Mouse (Mus musculus) forebrain, embryonic 12.5 days (tissue): Measurements from ENCODE around the gene Hace1. TPM values are rescaled to one million over a fixed set of nuclear protein-coding genes. Genes with fewer than 3 reads are reported as not detected.
"Not testable (repeated sequence)": the region's sequence is repeated elsewhere in the genome, so short reads cannot be mapped to it uniquely, and the experiment has no call there.

Experiments used
- ATAC-seq: fragments of 200-750 bp; cut with Nextera tagmentation; 2 replicates; pipeline ENCODE4 v1.8.0; 2017; ENCODE audit warnings: moderate TSS enrichment; ENCODE audit not compliant: low FRiP score
- H3K27ac ChIP-seq: fragments of 300-500 bp; sonication (generic); 2 replicates; pipeline ENCODE4 v1.5.1; 2016; ENCODE audit warnings: mild to moderate bottlenecking
- H3K27me3 ChIP-seq: fragments of 300-500 bp; sonication (generic); 2 replicates; pipeline ENCODE4 v1.6.1; 2016; ENCODE audit warnings: mild to moderate bottlenecking
- H3K36me3 ChIP-seq: fragments of 300-500 bp; sonication (generic); replicated peaks from 2 replicates; pipeline ENCODE4 v1.6.1; 2016; ENCODE audit warnings: mild to moderate bottlenecking
- H3K4me1 ChIP-seq: fragments of 300-500 bp; sonication (generic); 2 replicates; pipeline ENCODE4 v1.6.1; 2016
- H3K4me2 ChIP-seq: fragments of 300-500 bp; sonication (generic); 2 replicates; pipeline ENCODE4 v1.6.1; 2016; ENCODE audit warnings: mild to moderate bottlenecking, moderate library complexity
- H3K4me3 ChIP-seq: fragments of 300-500 bp; sonication (generic); replicated peaks from 2 replicates; pipeline ENCODE4 v1.5.1; 2016; ENCODE audit warnings: mild to moderate bottlenecking
- H3K9ac ChIP-seq: fragments of 300-500 bp; sonication (generic); 2 replicates; pipeline ENCODE4 v1.6.1; 2016; ENCODE audit warnings: mild to moderate bottlenecking
- H3K9me3 ChIP-seq: fragments of 300-500 bp; sonication (generic); 2 replicates; pipeline ENCODE4 v1.6.1; 2016
- WGBS: fragments of 180-500 bp; shearing (Covaris S2); methylation state at CpG from one replicate; pipeline ENCODE4 v1.1.7; 2016; 5-methylcytosine and 5-hydroxymethylcytosine counted together
- polyA plus RNA-seq: library from polyadenylated mRNA; unstranded; fragments of >200 nt; fragmentation: Nextera tagmentation; extraction: Ambion mirVana; gene quantifications from 2 replicates; pipeline ENCODE4 v1.2.1, GENCODE M21; 2016

Hace1 gene
- polyA plus RNA-seq: 22.7 and 24.8 TPM in 2 replicates

GRCm38 (mm10) chr10:45577731-45578297 is at the start of gene Hace1:
Gene Hace1 (plus strand): TSS chr10:45577829.
- Histone ChIP-seq H3K4me3 (peak within 1 kb of the TSS; percentile 86), H3K27me3 (no peaks in the 10 kb centered on the region), H3K9ac (peak within 1 kb of the TSS; percentile 86), H3K36me3 (no peaks in the 10 kb centered on the region), H3K4me1 (peaks cover 3% of the 10 kb centered on the region; the same call in 1 of the 2 replicates), H3K27ac (peak within 1 kb of the TSS; percentile 98), H3K4me2 (peak within 1 kb of the TSS; percentile 67), H3K9me3 (no peaks in the 10 kb centered on the region)
- ATAC-seq: peak; percentile 97
- under 1% methylated on average over 49 of the region's 79 CpGs for WGBS

GRCm38 (mm10) chr10:45537334-45537733 is 40.3 kb upstream of the Hace1 start:
- not testable (repeated sequence) for ATAC-seq, H3K27me3 ChIP-seq, H3K4me1 ChIP-seq, H3K4me3 ChIP-seq, H3K27ac ChIP-seq, H3K9ac ChIP-seq, H3K4me2 ChIP-seq, H3K9me3 ChIP-seq, H3K36me3 ChIP-seq
- WGBS: 97% methylated on average over 16 of the region's 16 CpGs

GRCm38 (mm10) chr10:45542726-45543125 is 34.9 kb upstream of the Hace1 start:
- no peaks in the 10 kb centered on the region for H3K27me3 ChIP-seq

DNA sequence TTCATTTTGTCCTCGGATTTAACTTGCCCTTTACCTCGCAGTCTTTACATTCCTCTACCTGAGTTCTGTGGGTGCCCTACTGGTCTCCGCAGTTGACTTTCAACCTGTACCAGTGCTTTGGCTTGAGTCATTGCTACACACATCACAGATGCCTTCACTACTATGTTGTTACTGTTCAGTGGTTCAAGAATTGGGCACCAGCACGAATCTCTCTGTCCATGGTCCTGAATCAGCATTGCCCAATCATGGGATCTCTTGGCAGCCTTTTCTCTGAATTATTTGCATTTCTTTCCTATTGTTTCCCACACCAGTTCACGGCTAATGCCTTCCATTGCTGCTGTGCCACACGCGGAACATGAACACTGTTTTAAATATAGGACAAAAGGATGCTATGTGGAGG is 30.8 kb upstream of the Hace1 start:
- no peak overlapping the region for H3K4me2 ChIP-seq
- ATAC-seq: no peak
- WGBS: 45% methylated on average over 7 of the region's 7 CpGs
- peaks cover 12% of the 10 kb centered on the region for H3K9me3 ChIP-seq
- no peaks in the 10 kb centered on the region for H3K36me3 ChIP-seq
- no peaks in the 10 kb centered on the region for H3K27me3 ChIP-seq
- no peaks in the 10 kb centered on the region for H3K4me1 ChIP-seq
- no peak overlapping the region for H3K27ac ChIP-seq
- no peak overlapping the region for H3K9ac ChIP-seq
- H3K4me3 ChIP-seq: no peak overlapping the region

More at GRCm38 (mm10) chr10:45542726-45543125, 34.9 kb upstream of the Hace1 start:
- no peaks in the 10 kb centered on the region for H3K9me3 ChIP-seq
- H3K4me1 ChIP-seq: no peaks in the 10 kb centered on the region
- no peak overlapping the region for H3K9ac ChIP-seq
- H3K36me3 ChIP-seq: no peaks in the 10 kb centered on the region
- H3K4me3 ChIP-seq: no peak overlapping the region
- no peak for ATAC-seq
- no peak overlapping the region for H3K27ac ChIP-seq
- no peak overlapping the region for H3K4me2 ChIP-seq
- WGBS: 25% methylated on average over 2 of the region's 2 CpGs

DNA sequence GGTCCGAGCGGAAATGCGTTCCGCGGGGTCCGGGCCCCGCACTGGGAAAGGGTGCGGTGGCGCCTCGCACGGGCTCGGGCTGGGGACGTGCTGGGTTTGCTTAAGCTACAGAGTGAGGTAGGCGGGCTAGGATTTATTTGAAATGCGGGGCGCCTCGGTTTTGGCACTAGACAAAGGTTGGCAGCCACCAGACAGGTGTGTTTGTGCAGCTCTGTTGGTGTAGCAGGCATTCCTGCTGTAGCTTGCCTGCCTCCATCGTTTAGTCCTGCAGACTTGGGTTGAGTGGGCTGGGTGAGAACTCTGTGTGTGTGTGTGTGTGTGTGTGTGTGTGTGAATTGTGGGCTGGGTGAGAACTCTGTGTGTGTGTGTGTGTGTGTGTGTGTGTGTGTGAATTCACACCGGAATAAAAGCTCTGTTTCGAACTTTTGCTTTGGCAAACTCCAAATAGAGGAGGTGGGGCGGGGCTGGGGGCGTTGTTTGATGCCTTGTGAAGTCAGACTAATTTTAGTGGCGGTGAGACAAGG is 731 bp downstream of the Hace1 start:
- 0% methylated on average over 23 of the region's 23 CpGs for WGBS
- Histone ChIP-seq H3K36me3 (no peaks in the 10 kb centered on the region), H3K4me3 (peak overlapping the region; percentile 86), H3K4me2 (peak overlapping the region; percentile 67), H3K9me3 (no peaks in the 10 kb centered on the region), H3K27me3 (no peaks in the 10 kb centered on the region), H3K9ac (peak overlapping the region; percentile 86), H3K27ac (peak overlapping the region; percentile 98), H3K4me1 (peaks cover 3% of the 10 kb centered on the region; the same call in 1 of the 2 replicates)
- peak; percentile 88 for ATAC-seq

DNA sequence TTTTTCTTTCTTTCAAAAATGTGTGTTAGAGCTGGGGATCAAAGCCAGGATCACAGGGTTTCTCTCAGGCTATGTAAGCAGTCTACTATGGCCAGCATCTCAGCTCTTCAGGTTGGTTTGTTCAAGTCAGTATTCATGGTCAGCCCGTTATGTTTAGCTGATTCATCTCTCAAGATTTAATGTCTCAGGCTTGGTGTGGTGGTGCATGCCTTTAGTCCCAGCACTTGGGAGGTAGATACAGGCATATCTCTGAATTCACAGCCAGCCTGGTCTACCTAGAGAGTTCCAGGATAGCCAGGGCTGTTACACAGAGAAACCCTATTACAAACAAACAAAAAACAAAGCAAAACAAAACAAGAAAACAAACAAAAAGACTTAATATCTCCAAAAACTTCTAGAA is 5.7 kb downstream of the Hace1 start:
- H3K4me3 ChIP-seq: no peak overlapping the region
- peaks cover 3% of the 10 kb centered on the region; the same call in 1 of the 2 replicates for H3K4me1 ChIP-seq
- 80% methylated on average over 1 of the region's 1 CpGs for WGBS
- no peak for ATAC-seq
- H3K9ac ChIP-seq: no peak overlapping the region
- no peaks in the 10 kb centered on the region for H3K36me3 ChIP-seq
- H3K27me3 ChIP-seq: no peaks in the 10 kb centered on the region
- no peak overlapping the region for H3K4me2 ChIP-seq
- no peaks in the 10 kb centered on the region for H3K9me3 ChIP-seq
- H3K27ac ChIP-seq: no peak overlapping the region

- Histone ChIP-seq H3K9ac (no peak overlapping the region), H3K4me1 (no peaks in the 10 kb centered on the region), H3K27ac (no peak overlapping the region), H3K4me3 (no peak overlapping the region), H3K4me2 (no peak overlapping the region), H3K27me3 (no peaks in the 10 kb centered on the region), H3K36me3 (no peaks in the 10 kb centered on the region), H3K9me3 (no peaks in the 10 kb centered on the region)
- ATAC-seq: no peak
- WGBS: 99% methylated on average over 6 of the region's 6 CpGs
These were observed 6.2 kb downstream of the Hace1 start for GRCm38 (mm10) chr10:45583829-45584228.

GRCm38 (mm10) chr10:45584311-45585102 is 6.9 kb downstream of the Hace1 start:
- no peaks in the 10 kb centered on the region for H3K4me1 ChIP-seq
- H3K27me3 ChIP-seq: no peaks in the 10 kb centered on the region
- 93% methylated on average over 12 of the region's 12 CpGs for WGBS
- no peak overlapping the region for H3K4me2 ChIP-seq
- no peak overlapping the region for H3K27ac ChIP-seq
- no peaks in the 10 kb centered on the region for H3K9me3 ChIP-seq
- no peak overlapping the region for H3K9ac ChIP-seq
- no peaks in the 10 kb centered on the region for H3K36me3 ChIP-seq
- no peak for ATAC-seq
- no peak overlapping the region for H3K4me3 ChIP-seq

DNA sequence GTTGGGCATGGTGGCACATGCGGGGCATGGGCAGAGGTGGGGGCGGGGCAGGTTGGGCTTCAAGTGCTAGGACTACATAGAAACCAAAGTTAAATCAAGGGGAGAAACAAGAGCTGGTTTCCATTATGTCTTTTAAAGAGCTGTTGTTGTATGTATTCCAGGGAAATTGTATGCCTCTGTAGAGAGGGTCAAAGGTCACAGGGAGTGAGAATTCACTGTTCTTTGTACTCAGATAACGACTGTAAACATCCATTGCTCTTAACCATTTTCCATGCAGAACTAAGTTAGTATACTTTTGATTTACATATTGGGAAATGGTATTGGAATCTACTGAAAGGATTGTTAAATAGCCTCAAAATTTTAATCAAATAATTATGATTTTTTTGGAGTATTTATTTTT is 28.2 kb downstream of the Hace1 start:
- Histone ChIP-seq H3K4me3 (no peak overlapping the region), H3K4me2 (no peak overlapping the region), H3K27ac (no peak overlapping the region), H3K9me3 (no peaks in the 10 kb centered on the region), H3K4me1 (no peaks in the 10 kb centered on the region), H3K9ac (no peak overlapping the region), H3K27me3 (no peaks in the 10 kb centered on the region), H3K36me3 (peaks cover 20% of the 10 kb centered on the region)
- no peak for ATAC-seq
- WGBS: 59% methylated on average over 3 of the region's 3 CpGs

DNA sequence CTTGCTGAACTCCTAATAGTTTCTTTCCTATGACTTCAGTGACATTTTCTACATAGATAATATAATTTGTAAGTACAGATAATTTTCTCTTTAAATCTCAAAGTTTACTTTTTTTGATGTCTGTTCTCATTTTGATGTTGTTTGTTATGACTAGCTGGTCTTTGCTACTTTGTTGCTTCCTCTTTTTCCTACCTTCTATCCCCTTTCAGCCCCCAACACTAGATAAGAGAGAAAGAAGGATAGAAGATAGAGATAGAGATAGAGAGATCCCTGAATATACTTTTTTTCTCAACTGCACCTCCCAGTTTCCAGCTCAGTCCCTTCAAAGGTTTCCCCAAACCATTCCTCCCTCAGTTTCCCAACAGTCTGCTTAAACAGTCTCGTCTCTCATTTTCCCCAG is 33.1 kb downstream of the Hace1 start:
- Histone ChIP-seq H3K9me3 (no peaks in the 10 kb centered on the region), H3K36me3 (peaks cover 21% of the 10 kb centered on the region), H3K4me2 (no peak overlapping the region), H3K4me1 (no peaks in the 10 kb centered on the region), H3K27me3 (no peaks in the 10 kb centered on the region), H3K9ac (no peak overlapping the region), H3K27ac (no peak overlapping the region), H3K4me3 (no peak overlapping the region)
- no peak for ATAC-seq
- WGBS: 66% methylated on average over 1 of the region's 1 CpGs

DNA sequence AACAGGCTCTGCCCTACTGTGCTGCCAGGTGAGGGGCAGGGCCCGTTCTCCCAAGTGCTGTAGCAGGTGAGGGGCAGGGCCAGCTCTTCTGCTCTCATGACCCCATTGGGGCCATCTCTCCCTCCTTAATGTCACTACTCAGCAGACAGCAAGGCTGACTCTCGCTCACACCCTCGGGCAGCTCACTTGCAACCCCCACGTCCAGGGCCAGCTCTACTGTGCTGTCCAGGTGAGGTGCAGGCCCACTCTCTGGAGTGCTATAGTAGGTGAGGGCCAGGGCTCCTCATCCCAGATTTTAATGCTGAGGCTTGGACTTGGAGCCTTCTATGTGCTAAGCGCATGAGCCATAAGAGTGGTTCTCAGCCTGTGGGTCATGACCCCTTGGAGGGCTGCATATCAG is 38.4 kb downstream of the Hace1 start:
- Histone ChIP-seq H3K9me3 (no peaks in the 10 kb centered on the region), H3K27me3 (no peaks in the 10 kb centered on the region), H3K4me1 (no peaks in the 10 kb centered on the region), H3K9ac (no peak overlapping the region), H3K4me2 (no peak overlapping the region), H3K27ac (no peak overlapping the region), H3K4me3 (no peak overlapping the region), H3K36me3 (peaks cover 6% of the 10 kb centered on the region)
- no peak for ATAC-seq
- 92% methylated on average over 5 of the region's 5 CpGs for WGBS

- 85% methylated on average over 3 of the region's 3 CpGs for WGBS
- 0 out of 2 replicates have a peak, but pooled peaks cover 2% of the 10 kb centered on the region for H3K36me3 ChIP-seq
- H3K27me3 ChIP-seq: no peaks in the 10 kb centered on the region
- no peak overlapping the region for H3K4me2 ChIP-seq
- no peak overlapping the region for H3K9ac ChIP-seq
- no peak for ATAC-seq
- H3K9me3 ChIP-seq: no peaks in the 10 kb centered on the region
- H3K4me1 ChIP-seq: no peaks in the 10 kb centered on the region
- H3K27ac ChIP-seq: no peak overlapping the region
- no peak overlapping the region for H3K4me3 ChIP-seq
These were observed 41.4 kb downstream of the Hace1 start for GRCm38 (mm10) chr10:45619039-45619438.
